Mouse (Mus musculus) lung, adult 2 months (tissue): ENCODE data around the gene Zfp106.

Source experiments
- CTCF ChIP-seq: fragments of 200-500 bp; IDR thresholded peaks from 2 replicates; pipeline ENCODE4 v1.5.1; 2011; ENCODE audit warnings: mild to moderate bottlenecking, low read length, control low read depth; ENCODE audit not compliant: insufficient read depth
- POLR2A ChIP-seq: fragments of 200-500 bp; IDR thresholded peaks from 2 replicates; pipeline ENCODE4 v1.6.1; 2011; ENCODE audit warnings: low read depth, mild to moderate bottlenecking, control low read depth, low read length, borderline replicate concordance; ENCODE audit errors: extremely low read depth

DNA sequence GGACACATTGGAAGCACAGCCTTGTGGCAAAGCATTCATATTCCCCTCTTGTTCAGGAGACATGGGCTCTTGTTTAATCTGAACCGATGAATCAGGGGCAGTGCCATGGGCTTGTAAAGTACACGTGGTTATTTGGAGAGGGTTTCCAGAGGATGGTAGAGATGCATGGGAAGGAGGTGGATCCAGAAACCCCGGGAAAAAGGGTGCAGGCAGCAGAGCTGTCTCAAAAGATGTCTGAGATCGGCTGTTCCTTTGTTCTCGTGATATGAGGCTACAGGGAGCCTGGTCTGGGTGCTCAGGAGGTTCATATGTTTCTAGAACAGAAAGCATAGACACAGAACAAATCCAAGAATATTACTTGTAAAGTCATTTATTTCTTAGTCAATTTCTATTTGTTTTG is 36.9 kb downstream of the Zfp106 start:
- no peak for TF ChIP-seq POLR2A
- TF ChIP-seq CTCF: no peak
